Mouse (Mus musculus) heart, postnatal 14 days (tissue): ENCODE measurements around the gene AC140267.1. TPM values are rescaled to one million over a fixed set of nuclear protein-coding genes. Genes with fewer than 3 reads are reported as not detected.
A peak's percentile ranks its signal among the peaks of the same experiment; 100 is the strongest.

ENCODE experiments used
- DNase-seq, 2 experiments: peaks; one replicate each; pipeline ENCODE4 v3.0.0; 2021 to 2022
- intact Hi-C: fragments of 180-260 bp; cut with DNase I; formaldehyde crosslinking; loops from one replicate; pipeline ENCODE4 v1.15.1; 2025
- long read RNA-seq, 2 experiments: library from polyadenylated mRNA; stranded (forward); transcript quantifications; one replicate each; pipeline ENCODE4 v2.0.0; 2021
- total RNA-seq, 2 experiments: library from RNA; stranded (reverse); gene quantifications; 2 replicates each; pipeline ENCODE4 v1.2.3; 2021

Gene AC140267.1
- total RNA-seq = 10 to 100 TPM in 1 of 2 experiments, 1 to 10 TPM in 1; 3.4 to 24.9 TPM
- long read RNA-seq, experiment 1 = 0 reads
- long read RNA-seq, experiment 2 = 0 reads

- DNase-seq = no peak
- intact Hi-C loops = loop anchor here (2.0 kb wide), 1 partner anchor 19 kb away; the partner anchor contains the start of gene Atf4
Measured at GRCm38 (mm10) chr15:80235535-80235934, at the start of gene AC140267.1. TSS of gene AC140267.1 (plus strand) at chr15:80235835.

DNA sequence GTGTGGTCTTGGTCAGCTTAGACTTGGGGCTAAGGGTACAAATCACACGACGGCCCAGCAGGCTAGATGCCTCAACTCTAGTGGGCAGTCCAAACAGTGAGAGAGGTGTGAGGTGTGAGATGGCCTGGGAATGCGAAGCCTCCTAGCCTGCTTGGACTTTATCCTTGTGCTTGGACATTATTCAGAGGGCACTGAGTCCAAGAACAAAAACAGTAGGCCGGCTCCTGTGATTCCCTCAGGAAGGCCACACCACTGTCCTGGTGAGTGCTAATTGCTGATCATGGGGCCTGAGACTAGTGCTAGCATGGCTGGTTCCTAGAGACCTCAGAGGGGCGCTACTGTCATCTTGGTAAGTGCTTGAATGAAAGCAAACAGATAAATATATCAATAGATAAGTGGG lies 46.7 kb upstream of the AC140267.1 start:
- intact Hi-C loops = no loop called here
- DNase-seq = no peak

DNA sequence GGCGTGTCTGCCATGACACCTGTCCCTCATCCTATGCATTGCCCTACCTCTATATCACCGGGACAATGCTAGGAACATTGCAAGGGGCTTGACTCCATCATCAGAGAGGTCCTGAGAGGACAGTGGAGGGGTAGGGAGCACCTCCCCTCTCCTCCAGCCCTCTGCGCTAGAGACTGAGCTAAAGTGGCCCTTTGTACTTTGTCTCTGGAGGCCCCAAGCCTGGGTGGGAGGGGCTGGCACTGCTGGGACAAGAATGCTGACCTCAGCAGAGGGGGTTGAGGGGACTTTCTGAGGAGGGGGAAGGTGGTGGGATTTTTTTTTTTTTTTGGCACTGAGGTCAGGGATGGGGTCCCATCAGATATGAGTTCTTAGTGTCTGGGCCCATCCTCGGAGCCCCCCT lies 45.6 kb upstream of the AC140267.1 start:
- no peak for DNase-seq
- intact Hi-C loops = no loop called here

GRCm38 (mm10) chr15:80191585-80192245 lies 43.9 kb upstream of the AC140267.1 start:
- intact Hi-C loops = no loop called here

GRCm38 (mm10) chr15:80192246-80192585 lies 43.4 kb upstream of the AC140267.1 start:
- intact Hi-C loops = no loop called here

More at GRCm38 (mm10) chr15:80191585-80192245, 43.9 kb upstream of the AC140267.1 start:
- DNase-seq = no peak

DNA sequence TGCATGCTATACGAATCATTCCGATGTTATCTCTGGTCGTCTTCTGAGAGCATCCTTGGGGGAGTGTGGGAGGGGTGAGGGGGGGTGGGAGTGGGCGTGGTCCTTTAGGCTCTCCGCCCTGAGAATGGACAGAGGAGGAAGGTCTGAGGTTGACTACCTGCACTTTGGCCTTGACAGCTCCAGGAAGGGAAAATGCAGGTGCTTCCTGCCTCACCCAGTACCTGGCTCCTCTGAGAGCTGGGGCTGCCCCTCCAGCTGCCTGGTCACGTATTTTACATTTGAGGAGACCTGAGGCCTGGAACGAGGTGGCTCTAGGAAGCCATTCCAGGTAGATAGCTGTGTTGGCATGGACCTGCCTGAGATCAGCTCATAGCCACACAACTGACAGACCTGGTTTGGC lies 42.8 kb upstream of the AC140267.1 start:
- no peak for DNase-seq
- intact Hi-C loops = no loop called here

More at GRCm38 (mm10) chr15:80192246-80192585, 43.4 kb upstream of the AC140267.1 start:
- DNase-seq = no peak

DNA sequence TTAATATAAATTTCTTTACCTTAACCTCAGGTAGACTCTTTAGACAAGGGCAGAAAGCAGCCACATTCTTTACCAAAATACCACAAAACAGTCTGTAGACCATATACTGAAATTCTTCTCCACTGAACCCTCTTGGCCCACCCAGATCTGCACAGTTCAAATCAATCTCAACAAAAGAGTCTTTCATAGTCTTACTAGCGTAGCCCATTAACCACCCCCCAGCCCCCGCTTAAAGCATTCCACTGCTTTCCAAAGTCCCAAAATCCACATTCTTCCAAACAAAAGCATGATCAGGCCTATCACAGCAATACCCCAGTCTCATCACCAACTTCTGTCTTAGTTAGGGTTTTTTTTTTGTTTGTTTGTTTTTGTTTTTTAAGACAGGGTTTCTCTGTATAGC lies 36.1 kb upstream of the AC140267.1 start:
- intact Hi-C loops = no loop called here
- DNase-seq = no peak

DNA sequence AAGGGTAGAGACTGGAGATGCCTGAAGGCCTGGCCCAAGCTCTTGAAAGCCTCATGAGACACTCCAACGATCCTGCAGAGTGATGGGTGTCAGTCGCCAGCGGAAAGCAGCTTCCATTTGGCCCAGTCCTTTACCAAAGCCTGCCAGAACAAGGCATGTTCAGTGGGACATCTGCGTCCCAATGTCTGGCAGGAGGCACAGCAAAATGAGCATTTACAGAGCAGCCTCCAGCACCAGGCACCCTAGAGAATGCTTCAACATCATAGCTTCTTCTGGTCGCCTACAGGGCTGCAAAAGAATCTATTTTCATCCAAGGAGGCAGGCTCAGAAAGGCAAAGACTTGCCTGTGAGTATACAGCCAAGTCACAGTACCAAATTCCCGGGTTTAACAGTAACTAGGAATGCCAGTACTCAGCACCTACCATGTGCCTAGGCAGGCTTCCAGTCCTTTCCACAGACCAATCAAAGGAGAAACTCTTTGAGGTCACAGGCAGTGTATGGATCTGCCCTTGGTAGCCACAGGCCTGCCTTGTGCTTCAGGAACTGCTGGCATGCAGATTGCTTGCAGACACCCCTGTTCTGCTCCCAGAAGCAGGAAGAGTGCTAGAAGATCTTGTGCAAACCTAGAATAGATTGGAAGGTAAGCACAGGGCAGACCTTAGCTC lies 33.4 kb upstream of the AC140267.1 start:
- DNase-seq = no peak
- intact Hi-C loops = no loop called here

GRCm38 (mm10) chr15:80203406-80203805 lies 32.2 kb upstream of the AC140267.1 start:
- peak in 1 of 2 experiments; percentile 12 for DNase-seq
- intact Hi-C loops = no loop called here

DNA sequence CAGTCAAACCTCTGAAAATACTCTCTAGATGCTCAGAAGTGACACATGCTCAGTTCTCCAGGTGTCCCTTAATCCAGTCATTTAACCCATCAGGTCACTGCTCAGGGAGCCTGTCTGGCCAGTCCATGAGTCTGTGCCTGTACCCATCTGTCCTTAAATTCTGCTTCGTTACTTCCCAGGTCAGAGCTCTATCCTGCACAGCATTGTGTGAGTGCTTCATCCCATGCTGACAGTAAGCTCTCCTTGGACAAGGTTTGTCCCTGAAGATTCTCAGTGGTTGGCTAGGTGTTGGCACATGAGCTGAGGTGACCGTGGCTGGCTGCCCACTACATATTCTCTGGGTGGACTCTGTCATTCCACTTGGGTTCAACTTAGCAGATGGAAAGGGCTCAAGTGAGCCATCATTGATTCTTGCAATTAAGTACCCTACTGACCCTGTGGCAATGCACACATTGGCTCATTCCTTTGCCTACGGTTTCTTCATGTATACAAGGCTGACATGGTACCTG lies 29.5 kb upstream of the AC140267.1 start:
- no peak for DNase-seq
- intact Hi-C loops = no loop called here

DNA sequence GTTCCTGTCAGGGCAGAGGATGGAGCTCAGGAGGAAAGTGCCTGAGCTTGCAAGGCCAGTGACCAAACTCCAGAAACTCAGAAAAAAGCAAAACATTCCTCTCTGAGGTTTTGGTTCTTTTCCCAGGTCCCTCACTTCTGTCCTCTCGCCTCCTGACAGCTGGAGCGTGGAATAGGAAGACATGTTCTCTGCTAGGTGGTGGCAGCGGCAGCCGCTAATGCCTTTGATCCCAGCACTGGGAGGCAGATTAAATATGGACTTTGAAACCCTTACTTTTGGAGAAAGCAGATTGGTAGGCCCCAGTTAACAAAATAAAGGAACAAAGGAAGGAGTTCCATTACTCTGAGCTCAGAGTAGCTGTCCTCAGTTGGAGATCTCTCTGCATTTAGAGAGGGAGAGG lies 27.2 kb upstream of the AC140267.1 start:
- intact Hi-C loops = no loop called here

GRCm38 (mm10) chr15:80213688-80214087 lies 21.9 kb upstream of the AC140267.1 start:
- intact Hi-C loops = no loop called here

More for the DNA sequence above, 27.2 kb upstream of the AC140267.1 start:
- DNase-seq = no peak

DNA sequence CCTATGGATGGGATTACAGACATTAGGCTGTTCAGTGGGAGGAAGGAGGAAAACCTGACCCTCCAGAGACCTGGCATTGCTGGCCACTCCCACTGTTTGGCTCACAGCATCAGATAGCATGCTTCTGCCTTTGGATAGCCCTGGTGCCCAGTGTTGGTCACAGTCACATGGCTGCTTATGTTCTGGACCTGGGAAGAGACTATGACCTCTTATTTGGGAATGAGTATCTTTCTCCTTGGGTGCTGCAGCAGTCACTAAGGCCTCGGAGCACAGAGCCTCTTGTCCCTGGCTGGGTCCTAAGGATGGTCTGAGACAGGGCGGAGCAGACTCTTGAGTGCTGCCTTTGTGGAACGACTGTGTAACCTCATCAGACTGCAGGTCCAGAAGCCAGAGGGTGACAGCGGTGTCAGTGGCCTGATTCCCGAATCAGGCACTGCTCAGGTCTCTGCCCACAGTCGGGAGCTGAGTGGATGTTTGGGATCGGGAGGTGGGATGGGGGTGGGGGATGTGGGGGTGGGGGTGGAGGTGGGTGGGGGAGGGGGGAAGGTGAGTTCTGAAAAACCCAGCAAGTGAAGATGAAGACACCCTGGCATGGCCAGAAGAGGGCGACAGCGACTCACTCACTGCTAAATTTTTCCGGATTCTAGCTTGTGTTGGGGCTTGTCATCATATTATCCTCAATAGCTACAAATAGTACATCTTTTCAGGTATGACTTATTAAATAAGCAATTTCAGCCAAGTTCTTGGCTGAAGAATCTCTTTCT lies 19.7 kb upstream of the AC140267.1 start:
- DNase-seq = peak; percentile 33 to 57
- intact Hi-C loops = no loop called here

More at GRCm38 (mm10) chr15:80213688-80214087, 21.9 kb upstream of the AC140267.1 start:
- no peak for DNase-seq

DNA sequence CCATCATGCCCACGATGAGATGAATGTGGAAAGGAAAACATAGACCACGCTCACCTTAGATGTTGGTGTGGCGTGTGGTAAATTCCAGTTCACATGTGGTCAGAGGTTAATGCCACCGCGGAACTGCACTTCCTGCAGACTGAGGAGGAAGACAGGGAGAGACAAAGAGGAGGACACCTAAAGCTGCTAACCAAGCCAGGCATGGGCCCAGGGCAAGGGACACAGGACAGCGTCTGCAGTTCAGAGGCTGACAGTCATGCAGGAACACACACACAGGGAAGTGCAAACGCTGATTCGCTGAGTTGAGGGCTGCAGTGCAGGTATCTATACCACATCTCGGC lies 19.2 kb upstream of the AC140267.1 start:
- intact Hi-C loops = no loop called here

GRCm38 (mm10) chr15:80217476-80217875 lies 18.2 kb upstream of the AC140267.1 start:
- intact Hi-C loops = no loop called here
- DNase-seq = no peak

More for the DNA sequence above, 19.2 kb upstream of the AC140267.1 start:
- DNase-seq = no peak

DNA sequence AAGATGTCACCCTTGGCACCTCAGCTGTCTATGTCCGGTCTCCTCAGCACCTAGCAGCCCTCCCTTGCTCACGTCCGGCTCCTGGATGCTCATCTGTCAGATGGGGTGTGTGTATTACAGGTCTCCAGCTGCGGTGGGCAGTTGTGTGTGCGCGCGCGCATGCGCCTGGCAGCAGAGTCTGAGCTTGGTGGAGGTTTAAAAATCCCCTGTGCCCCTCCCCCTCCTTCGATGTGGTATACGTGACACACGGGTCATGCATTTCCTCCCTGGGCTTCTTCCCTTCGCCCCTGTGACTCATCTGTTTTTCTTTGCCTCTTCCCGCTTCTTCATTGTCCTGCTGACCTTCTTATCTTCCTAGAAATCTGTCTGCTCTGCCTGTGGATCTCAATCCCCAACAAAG lies 16.4 kb upstream of the AC140267.1 start:
- intact Hi-C loops = no loop called here
- no peak for DNase-seq

DNA sequence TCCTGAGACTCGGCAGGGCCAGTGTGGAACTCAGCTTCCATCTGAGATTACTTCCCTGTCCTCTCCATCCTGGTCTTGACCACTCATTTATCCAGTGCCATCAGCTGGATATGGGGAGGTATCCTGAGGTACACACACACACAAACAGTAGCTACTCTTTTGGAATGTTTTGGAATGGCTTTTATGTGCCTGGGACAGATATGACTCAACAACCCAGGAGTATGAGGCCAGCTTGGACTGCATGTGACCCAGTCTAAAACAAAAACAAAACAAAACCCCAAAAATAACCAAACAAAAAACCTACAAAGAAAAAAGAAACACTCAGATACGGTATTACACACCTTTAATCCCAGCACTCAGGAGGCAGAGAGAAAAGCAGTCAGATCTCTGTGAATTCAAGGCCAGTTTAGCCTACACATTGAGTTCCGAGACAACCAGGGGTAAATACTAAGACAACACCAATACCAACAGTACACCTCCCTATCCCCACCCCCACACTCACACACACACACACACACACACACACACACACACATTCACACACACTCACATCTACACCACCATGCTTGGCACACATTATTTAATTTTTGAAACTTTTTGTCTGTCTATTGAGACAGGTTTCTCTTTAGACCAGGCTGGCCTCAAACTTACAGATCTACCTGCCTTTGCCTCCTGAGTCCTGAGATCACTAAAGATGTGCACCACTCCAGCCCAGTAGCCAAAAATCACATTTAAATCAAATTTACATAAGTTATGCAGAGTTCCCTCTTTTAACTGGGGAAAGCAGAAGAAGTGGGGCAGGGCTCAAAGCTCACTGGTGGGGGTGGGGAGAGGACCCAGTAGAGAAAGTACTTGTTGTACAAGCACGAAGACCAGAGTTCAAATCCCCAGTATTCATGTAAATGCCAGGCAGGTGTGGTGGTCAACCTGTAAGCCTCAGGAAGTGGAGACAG lies 15.7 kb upstream of the AC140267.1 start:
- no peak for DNase-seq
- intact Hi-C loops = no loop called here

DNA sequence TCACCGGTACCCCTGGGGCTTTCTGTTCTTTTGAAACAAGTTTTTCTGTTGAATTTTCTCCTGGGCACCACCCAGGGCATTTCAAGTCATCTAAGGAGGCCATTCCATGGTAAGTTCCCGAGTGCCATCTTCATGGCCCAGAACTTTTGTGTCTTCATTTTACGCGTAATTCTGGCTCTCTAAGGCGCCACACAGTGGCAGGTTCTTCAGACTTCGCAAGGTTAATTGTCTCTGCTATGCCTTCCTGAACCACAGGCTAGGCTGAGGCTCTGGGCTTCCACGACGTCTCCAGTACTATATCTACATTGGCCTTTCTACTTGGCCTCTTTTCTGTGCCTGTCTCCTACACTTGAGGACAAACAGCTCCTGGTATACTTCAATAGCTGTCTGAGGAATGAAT lies 14.6 kb upstream of the AC140267.1 start:
- DNase-seq = no peak
- intact Hi-C loops = no loop called here

GRCm38 (mm10) chr15:80223751-80224150 lies 11.9 kb upstream of the AC140267.1 start:
- no peak for DNase-seq
- intact Hi-C loops = loop anchor here (2.0 kb wide), 1 partner anchor 135 kb away; no protein-coding TSS in a partner anchor

DNA sequence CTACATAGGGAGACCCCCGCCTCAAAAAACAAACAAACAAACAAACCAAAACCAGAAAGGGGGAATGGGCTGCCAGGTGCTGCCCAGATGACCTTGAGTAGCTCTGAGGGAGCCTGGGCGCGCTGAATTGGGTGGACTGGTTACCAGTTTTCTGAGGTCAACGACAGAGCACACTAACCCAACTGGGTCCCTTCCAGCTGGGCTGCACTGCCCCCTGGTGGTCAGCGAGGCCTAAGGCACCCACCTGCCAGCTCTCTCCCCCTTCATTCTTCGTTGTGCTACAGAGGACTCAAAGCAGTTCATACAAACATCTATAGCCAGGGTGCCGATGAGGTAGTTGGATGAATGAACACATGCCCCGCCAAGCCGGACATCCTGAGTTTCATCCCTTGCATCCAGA lies 10.4 kb upstream of the AC140267.1 start:
- intact Hi-C loops = loop anchor here (2.0 to 5.0 kb wide), 3 partner anchors 93 to 278 kb away; partner anchors contain the start of gene Tab1
- DNase-seq = peak; percentile 81 to 89
